Mouse (Mus musculus): ENCODE results near the gene Pank2. TPM values are rescaled to one million over a fixed set of nuclear protein-coding genes. Genes with fewer than 3 reads are reported as not detected.
A peak's percentile ranks its signal among the peaks of the same experiment; 100 is the strongest.

Gene Pank2
- total RNA-seq, 1 experiment: 22.0 TPM

DNA sequence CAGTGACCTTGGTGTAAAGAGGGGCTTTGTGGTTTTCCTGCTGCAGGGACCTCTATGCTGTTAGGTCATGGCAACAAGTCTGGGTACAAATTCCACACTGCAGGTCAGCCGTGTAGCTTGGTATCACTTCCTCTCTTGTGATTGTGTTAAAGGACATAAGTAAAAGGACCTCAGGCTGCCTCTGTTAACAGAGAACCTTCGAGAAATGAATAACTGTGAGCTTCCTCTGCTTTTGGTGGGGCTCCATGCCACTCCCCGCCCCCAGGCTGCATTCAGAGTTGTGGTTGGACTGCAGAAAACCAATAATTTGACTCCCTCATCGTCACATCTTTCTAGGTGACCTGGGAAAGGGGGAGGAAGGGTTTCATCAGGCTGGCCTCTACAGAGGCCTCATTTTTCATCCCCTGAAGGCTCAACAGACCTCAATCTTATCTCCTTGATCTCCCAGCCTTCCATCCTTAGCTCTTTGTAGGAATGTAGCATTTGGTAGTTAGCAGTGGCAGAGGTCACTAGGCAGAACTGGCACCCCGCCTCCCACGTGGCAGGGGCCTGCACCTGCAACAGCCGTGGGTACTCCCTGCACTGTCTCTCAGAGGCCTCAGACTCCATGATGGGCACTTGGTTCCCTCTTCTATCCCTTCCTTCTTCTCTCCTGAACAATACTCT lies 27.2 kb upstream of the Pank2 start:
- peak overlapping the region in 1 of 2 experiments; percentile 64; a peak in 1 of 4 replicates for H3K4me3 ChIP-seq (ENCODE audit: insufficient read depth in 1 of 2, low read depth in 1 of 2, low read length in 2 of 2, poor library complexity in 1 of 2, severe bottlenecking in 1 of 2)
- H3K36me3 ChIP-seq (ENCODE audit: control insufficient read depth, insufficient read depth, low read length, poor library complexity, severe bottlenecking): peaks cover 3% of the 10 kb centered on the region; the same call in 1 of the 2 replicates
- in situ Hi-C loops (cut with MboI; ENCODE audit: low sequenced_read_pairs in 2 of 2, unreplicated experiment in 2 of 2): no loop called here
- TF ChIP-seq MAFK (IDR thresholded peaks at IDR 0.05; ENCODE audit: insufficient read depth, low read depth, low read length): no peak
- TF ChIP-seq ZNF384 (IDR thresholded peaks at IDR 0.05; ENCODE audit: low read depth, low read length): no peak
- no peak for TF ChIP-seq CHD2 (IDR thresholded peaks at IDR 0.05; ENCODE audit: low read depth, low read length)
- TF ChIP-seq HCFC1 (IDR thresholded peaks at IDR 0.05; ENCODE audit: borderline replicate concordance, insufficient read depth, low read length): no peak
- no peak for TF ChIP-seq ZC3H11A (IDR thresholded peaks at IDR 0.05; ENCODE audit: borderline replicate concordance, low read depth, low read length)
- no peaks in the 10 kb centered on the region for H3K9me3 ChIP-seq (ENCODE audit: control insufficient read depth, insufficient read depth, low read depth, low read length)
- no peak overlapping the region for H3K9ac ChIP-seq (ENCODE audit: insufficient read depth, low read depth, low read length, poor library complexity, severe bottlenecking)
- DNase-seq (ENCODE audit: low read depth, low spot score): no peak
- H3K27ac ChIP-seq (ENCODE audit: insufficient read depth, low read depth, low read length, poor library complexity, severe bottlenecking): no peak overlapping the region
- H3K4me1 ChIP-seq (ENCODE audit: control insufficient read depth in 2 of 2, insufficient read depth in 2 of 2, low read length in 2 of 2, poor library complexity in 1 of 2): peaks cover 5 to 8% of the 10 kb centered on the region in 2 experiments; a peak in 3 of 4 replicates

DNA sequence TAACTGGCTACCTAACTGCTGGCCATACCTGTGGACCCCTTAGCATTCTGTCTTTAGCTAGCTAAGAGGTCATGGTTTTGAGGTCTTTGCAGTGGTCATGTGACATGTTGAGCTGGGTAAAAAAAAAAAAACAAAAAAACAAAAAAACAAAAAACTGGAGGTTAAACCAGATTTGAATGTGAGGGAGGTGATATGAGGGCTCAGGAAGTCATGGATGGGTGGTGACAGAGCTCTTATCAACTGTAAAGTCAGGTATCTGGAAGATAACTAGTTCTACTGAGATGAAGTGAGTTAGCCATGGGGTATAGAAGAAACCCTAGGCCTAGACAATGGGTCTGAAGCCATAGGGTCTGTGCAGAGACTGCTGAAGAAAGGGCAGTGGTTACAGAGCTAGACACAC lies 20.1 kb upstream of the Pank2 start:
- Histone ChIP-seq H3K4me3 (ENCODE audit: insufficient read depth in 1 of 2, low read depth in 1 of 2, low read length in 2 of 2, poor library complexity in 1 of 2, severe bottlenecking in 1 of 2) (no peak overlapping the region), H3K9me3 (ENCODE audit: control insufficient read depth, insufficient read depth, low read depth, low read length) (no peaks in the 10 kb centered on the region), H3K9ac (ENCODE audit: insufficient read depth, low read depth, low read length, poor library complexity, severe bottlenecking) (no peak overlapping the region), H3K4me1 (ENCODE audit: control insufficient read depth in 2 of 2, insufficient read depth in 2 of 2, low read length in 2 of 2, poor library complexity in 1 of 2) (0 out of 4 replicates have a peak, but pooled peaks cover 0 to 1% of the 10 kb centered on the region in 2 experiments), H3K36me3 (ENCODE audit: control insufficient read depth, insufficient read depth, low read length, poor library complexity, severe bottlenecking) (peaks cover 36% of the 10 kb centered on the region), H3K27ac (ENCODE audit: insufficient read depth, low read depth, low read length, poor library complexity, severe bottlenecking) (no peak overlapping the region)
- in situ Hi-C loops (cut with MboI; ENCODE audit: low sequenced_read_pairs in 2 of 2, unreplicated experiment in 2 of 2): no loop called here
- no peak for TF ChIP-seq HCFC1 (IDR thresholded peaks at IDR 0.05; ENCODE audit: borderline replicate concordance, insufficient read depth, low read length)
- TF ChIP-seq ZNF384 (IDR thresholded peaks at IDR 0.05; ENCODE audit: low read depth, low read length): no peak
- TF ChIP-seq CHD2 (IDR thresholded peaks at IDR 0.05; ENCODE audit: low read depth, low read length): no peak
- no peak for TF ChIP-seq ZC3H11A (IDR thresholded peaks at IDR 0.05; ENCODE audit: borderline replicate concordance, low read depth, low read length)
- no peak for TF ChIP-seq MAFK (IDR thresholded peaks at IDR 0.05; ENCODE audit: insufficient read depth, low read depth, low read length)
- no peak for DNase-seq (ENCODE audit: low read depth, low spot score)

DNA sequence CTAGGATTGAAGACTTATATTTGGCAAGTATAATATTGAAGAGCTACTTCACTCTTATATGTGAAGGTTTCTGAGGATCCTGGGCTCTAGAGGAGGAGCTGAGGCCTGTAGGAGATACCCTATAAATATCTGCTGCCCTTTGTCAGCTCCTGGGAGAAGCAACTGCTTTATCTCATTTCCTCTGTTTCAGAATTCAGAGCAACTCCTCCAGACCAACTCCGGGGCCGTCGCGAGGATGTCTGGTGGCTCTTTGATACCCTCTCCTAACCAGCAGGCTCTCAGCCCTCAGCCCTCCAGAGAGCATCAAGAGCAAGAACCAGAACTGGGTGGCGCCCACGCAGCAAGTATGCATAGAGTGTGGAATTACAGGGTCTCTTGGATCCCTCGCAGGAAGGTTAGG lies 19.4 kb upstream of the Pank2 start:
- TF ChIP-seq CHD2 (IDR thresholded peaks at IDR 0.05; ENCODE audit: low read depth, low read length): no peak
- no peak for TF ChIP-seq ZC3H11A (IDR thresholded peaks at IDR 0.05; ENCODE audit: borderline replicate concordance, low read depth, low read length)
- no peak for TF ChIP-seq HCFC1 (IDR thresholded peaks at IDR 0.05; ENCODE audit: borderline replicate concordance, insufficient read depth, low read length)
- no peak for TF ChIP-seq MAFK (IDR thresholded peaks at IDR 0.05; ENCODE audit: insufficient read depth, low read depth, low read length)
- no peak for TF ChIP-seq ZNF384 (IDR thresholded peaks at IDR 0.05; ENCODE audit: low read depth, low read length)
- H3K4me1 ChIP-seq (ENCODE audit: control insufficient read depth in 2 of 2, insufficient read depth in 2 of 2, low read length in 2 of 2, poor library complexity in 1 of 2): 0 out of 4 replicates have a peak, but pooled peaks cover 0 to 1% of the 10 kb centered on the region in 2 experiments
- no peak for DNase-seq (ENCODE audit: low read depth, low spot score)
- no peaks in the 10 kb centered on the region for H3K9me3 ChIP-seq (ENCODE audit: control insufficient read depth, insufficient read depth, low read depth, low read length)
- H3K27ac ChIP-seq (ENCODE audit: insufficient read depth, low read depth, low read length, poor library complexity, severe bottlenecking): no peak overlapping the region
- no peak overlapping the region for H3K4me3 ChIP-seq (ENCODE audit: insufficient read depth in 1 of 2, low read depth in 1 of 2, low read length in 2 of 2, poor library complexity in 1 of 2, severe bottlenecking in 1 of 2)
- in situ Hi-C loops (cut with MboI; ENCODE audit: low sequenced_read_pairs in 2 of 2, unreplicated experiment in 2 of 2): no loop called here
- H3K36me3 ChIP-seq (ENCODE audit: control insufficient read depth, insufficient read depth, low read length, poor library complexity, severe bottlenecking): peaks cover 39% of the 10 kb centered on the region
- H3K9ac ChIP-seq (ENCODE audit: insufficient read depth, low read depth, low read length, poor library complexity, severe bottlenecking): no peak overlapping the region

DNA sequence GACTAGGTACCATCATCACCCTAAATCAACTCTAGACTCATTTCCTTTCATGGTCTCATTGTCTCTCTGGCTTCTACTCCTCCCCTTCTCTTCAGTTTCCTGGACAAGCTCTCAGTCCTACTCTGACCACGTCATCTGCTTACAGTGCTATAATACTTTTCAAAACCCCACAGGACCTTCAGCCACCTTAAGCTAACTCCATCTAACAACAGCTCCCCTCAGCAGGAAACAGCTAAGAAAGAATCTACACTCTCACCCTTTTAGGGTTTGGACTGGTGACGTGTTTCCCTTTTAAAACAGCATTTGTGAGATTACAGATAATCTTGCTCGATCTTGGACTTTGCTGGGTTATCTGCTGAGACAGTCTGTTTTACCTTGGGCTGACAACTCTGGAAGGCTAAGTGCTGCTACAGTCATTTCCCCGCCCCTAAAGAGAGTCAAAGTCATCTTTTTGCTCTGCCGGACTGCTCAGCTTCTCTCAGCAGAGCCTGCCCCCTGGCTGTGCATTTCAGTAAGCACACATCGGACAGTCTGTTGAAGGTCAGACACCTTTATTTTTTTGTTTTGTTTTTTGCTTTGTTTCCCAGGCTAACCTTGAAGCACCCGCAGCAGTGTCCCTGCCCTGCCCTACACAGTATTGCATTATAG lies 8.5 kb upstream of the Pank2 start:
- Histone ChIP-seq H3K9ac (ENCODE audit: insufficient read depth, low read depth, low read length, poor library complexity, severe bottlenecking) (no peak overlapping the region), H3K9me3 (ENCODE audit: control insufficient read depth, insufficient read depth, low read depth, low read length) (no peaks in the 10 kb centered on the region), H3K4me1 (ENCODE audit: control insufficient read depth in 2 of 2, insufficient read depth in 2 of 2, low read length in 2 of 2, poor library complexity in 1 of 2) (no peaks in the 10 kb centered on the region; a peak in 2 of 4 replicates), H3K27ac (ENCODE audit: insufficient read depth, low read depth, low read length, poor library complexity, severe bottlenecking) (no peak overlapping the region), H3K4me3 (ENCODE audit: insufficient read depth in 1 of 2, low read depth in 1 of 2, low read length in 2 of 2, poor library complexity in 1 of 2, severe bottlenecking in 1 of 2) (no peak overlapping the region), H3K36me3 (ENCODE audit: control insufficient read depth, insufficient read depth, low read length, poor library complexity, severe bottlenecking) (no peaks in the 10 kb centered on the region)
- peak; percentile 66 for DNase-seq (ENCODE audit: low read depth, low spot score)
- TF ChIP-seq ZC3H11A (IDR thresholded peaks at IDR 0.05; ENCODE audit: borderline replicate concordance, low read depth, low read length) (peak; percentile 78), HCFC1 (IDR thresholded peaks at IDR 0.05; ENCODE audit: borderline replicate concordance, insufficient read depth, low read length) (no peak), MAFK (IDR thresholded peaks at IDR 0.05; ENCODE audit: insufficient read depth, low read depth, low read length) (no peak), ZNF384 (IDR thresholded peaks at IDR 0.05; ENCODE audit: low read depth, low read length) (no peak), CHD2 (IDR thresholded peaks at IDR 0.05; ENCODE audit: low read depth, low read length) (no peak)
- in situ Hi-C loops (cut with MboI; ENCODE audit: low sequenced_read_pairs in 2 of 2, unreplicated experiment in 2 of 2): no loop called here

Data from ES-E14 (cell line).